Mouse (Mus musculus) gastrocnemius, adult 2 months (tissue): ENCODE results near the gene Fam189a1. TPM values are rescaled to one million over a fixed set of nuclear protein-coding genes. Genes with fewer than 3 reads are reported as not detected.

Experiments
- DNase-seq: peaks from one replicate; pipeline ENCODE4 v3.0.0; 2022
- H3K27ac ChIP-seq: fragments of 200-600 bp; 2 replicates; pipeline ENCODE4 v1.8.1; 2022; ENCODE audit warnings: mild to moderate bottlenecking
- H3K4me3 ChIP-seq: fragments of 200-600 bp; 2 replicates; pipeline ENCODE4 v1.8.1; 2022; ENCODE audit warnings: mild to moderate bottlenecking, moderate library complexity
- CTCF ChIP-seq: fragments of 200-600 bp; IDR thresholded peaks from 2 replicates; pipeline ENCODE4 v1.8.1; 2022; ENCODE audit warnings: antibody characterized with exemption, mild to moderate bottlenecking, moderate library complexity
- intact Hi-C: fragments of 180-260 bp; cut with DNase I; formaldehyde crosslinking; loops from one replicate; pipeline ENCODE4 v1.15.1; 2025
- total RNA-seq, 2 experiments: library from RNA; stranded (reverse); gene quantifications; 2 replicates each; pipeline ENCODE4 v1.2.3; 2021

The Fam189a1 gene
- total RNA-seq, 2 experiments from 2014 or later = not detected

- Histone ChIP-seq H3K27ac (no peak overlapping the region), H3K4me3 (no peak overlapping the region)
- TF ChIP-seq CTCF = no peak
- intact Hi-C loops = no loop called here
- DNase-seq = no peak
These were observed 382.9 kb downstream of the Fam189a1 start for GRCm38 (mm10) chr7:64773465-64773864.

DNA sequence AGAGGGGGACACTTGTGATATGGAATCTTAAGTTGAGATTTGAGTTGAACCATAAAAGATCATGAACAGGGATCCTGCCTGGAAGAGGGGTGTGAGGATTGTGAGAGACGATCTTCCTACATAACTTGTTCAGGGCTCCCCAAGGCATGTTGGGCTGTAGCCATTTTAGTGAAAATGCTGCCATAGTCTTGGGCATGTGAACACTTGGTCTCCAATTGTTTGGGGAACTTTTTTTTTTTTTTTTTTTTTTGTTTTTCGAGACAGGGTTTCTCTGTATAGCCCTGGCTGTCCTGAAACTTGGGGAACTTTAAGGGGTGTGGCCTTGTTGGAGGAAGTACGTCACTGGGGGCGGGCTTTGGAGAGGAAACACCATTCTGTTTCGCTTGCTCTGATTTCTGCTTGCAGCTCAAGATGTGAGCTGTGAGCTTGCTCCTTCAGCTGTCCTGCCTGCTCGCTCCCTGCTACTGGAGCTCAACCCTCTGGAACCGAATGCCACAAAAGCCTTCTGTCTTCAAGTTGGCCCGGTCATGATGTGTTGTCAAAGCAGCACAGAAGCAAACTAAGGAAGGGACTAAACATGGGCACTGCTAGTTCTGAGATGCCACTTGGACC, 385.5 kb downstream of the Fam189a1 start:
- intact Hi-C loops = no loop called here
- Histone ChIP-seq H3K4me3 (peak overlapping the region; percentile 28), H3K27ac (no peak overlapping the region)
- TF ChIP-seq CTCF = no peak
- no peak for DNase-seq

- H3K4me3 ChIP-seq = no peak overlapping the region
- DNase-seq = no peak
- no peak for TF ChIP-seq CTCF
- intact Hi-C loops = no loop called here
- H3K27ac ChIP-seq = no peak overlapping the region
These were observed 386.6 kb downstream of the Fam189a1 start for GRCm38 (mm10) chr7:64769768-64770167.

GRCm38 (mm10) chr7:64765595-64765994, 390.8 kb downstream of the Fam189a1 start:
- H3K27ac ChIP-seq = no peak overlapping the region
- no peak for DNase-seq
- TF ChIP-seq CTCF = no peak
- intact Hi-C loops = no loop called here
- H3K4me3 ChIP-seq = no peak overlapping the region

DNA sequence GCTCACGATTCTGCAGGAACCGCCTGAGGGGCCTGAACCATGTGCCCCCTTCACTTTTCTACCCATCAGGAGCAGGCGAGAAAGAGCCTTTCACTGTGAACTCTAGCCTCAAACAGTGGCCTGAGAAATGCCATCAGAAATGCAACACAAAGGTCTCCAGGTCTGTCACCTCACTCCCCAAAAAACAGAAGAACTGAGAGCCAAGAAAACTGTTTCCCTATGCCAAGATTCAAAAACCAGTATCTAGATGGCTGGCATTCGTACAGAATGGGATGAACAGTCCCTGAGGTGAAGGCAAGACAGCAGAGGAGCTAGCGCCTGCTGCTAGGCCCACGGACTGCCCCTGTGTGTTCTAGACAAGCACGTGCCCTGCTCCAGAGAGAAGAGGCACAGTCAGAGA, 401.2 kb downstream of the Fam189a1 start:
- Histone ChIP-seq H3K27ac (no peak overlapping the region), H3K4me3 (no peak overlapping the region)
- no peak for DNase-seq
- intact Hi-C loops = no loop called here
- no peak for TF ChIP-seq CTCF

DNA sequence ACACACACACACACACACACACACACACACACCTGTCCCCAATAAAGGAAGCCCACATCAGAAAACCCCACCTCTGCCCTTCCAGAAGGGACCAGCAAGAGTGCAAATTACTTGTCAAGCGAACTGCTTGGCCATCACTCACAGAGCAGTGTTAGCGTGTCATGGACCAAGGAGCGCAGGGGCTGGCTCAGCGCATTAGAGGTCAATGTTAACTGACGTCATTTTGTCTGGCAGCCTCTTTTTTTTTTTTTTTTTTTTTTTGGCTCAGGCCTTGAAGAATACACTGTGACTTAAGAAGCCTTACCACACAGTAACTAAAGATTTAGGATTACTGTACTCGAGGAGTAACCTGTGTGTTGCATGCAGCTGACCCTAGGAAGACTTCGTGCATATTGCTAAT, 402.2 kb downstream of the Fam189a1 start:
- H3K4me3 ChIP-seq = no peak overlapping the region
- intact Hi-C loops = no loop called here
- H3K27ac ChIP-seq = no peak overlapping the region
- no peak for DNase-seq
- no peak for TF ChIP-seq CTCF

DNA sequence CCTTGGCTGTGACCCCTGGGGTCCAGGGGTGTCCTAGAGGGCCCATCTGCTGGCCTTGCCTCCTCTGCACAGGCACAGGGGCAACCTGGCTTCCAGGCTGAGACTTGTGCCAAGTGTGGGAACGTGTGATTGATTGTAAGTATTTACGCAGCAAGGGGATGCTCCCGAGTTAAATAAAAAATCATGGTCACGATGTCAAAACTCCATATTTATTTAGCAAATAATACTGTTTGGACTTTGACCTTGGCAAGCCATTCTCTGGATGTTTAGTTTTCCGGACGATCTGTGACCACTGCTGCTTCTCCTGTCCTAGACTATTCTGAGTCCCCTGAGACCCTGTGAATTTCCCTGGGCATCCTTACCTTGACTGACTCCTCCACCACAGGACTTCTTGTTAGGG, 402.7 kb downstream of the Fam189a1 start:
- no peak for DNase-seq
- no peak overlapping the region for H3K27ac ChIP-seq
- no peak overlapping the region for H3K4me3 ChIP-seq
- intact Hi-C loops = no loop called here
- TF ChIP-seq CTCF = no peak

GRCm38 (mm10) chr7:64752133-64752532, 404.2 kb downstream of the Fam189a1 start:
- TF ChIP-seq CTCF = no peak
- H3K27ac ChIP-seq = no peak overlapping the region
- intact Hi-C loops = no loop called here
- DNase-seq = no peak
- H3K4me3 ChIP-seq = no peak overlapping the region

- H3K4me3 ChIP-seq = no peak overlapping the region
- intact Hi-C loops = no loop called here
- TF ChIP-seq CTCF = peak; percentile 93
- DNase-seq = peak; percentile 45
- no peak overlapping the region for H3K27ac ChIP-seq
These were observed 404.9 kb downstream of the Fam189a1 start for GRCm38 (mm10) chr7:64751465-64751864.

GRCm38 (mm10) chr7:64743610-64744009, 412.8 kb downstream of the Fam189a1 start:
- TF ChIP-seq CTCF = no peak
- no peak overlapping the region for H3K4me3 ChIP-seq
- intact Hi-C loops = loop anchor here (5.0 kb wide), 2 partner anchors 241 to 991 kb away; partner anchors contain the start of gene Apba2
- no peak for DNase-seq
- no peak overlapping the region for H3K27ac ChIP-seq

DNA sequence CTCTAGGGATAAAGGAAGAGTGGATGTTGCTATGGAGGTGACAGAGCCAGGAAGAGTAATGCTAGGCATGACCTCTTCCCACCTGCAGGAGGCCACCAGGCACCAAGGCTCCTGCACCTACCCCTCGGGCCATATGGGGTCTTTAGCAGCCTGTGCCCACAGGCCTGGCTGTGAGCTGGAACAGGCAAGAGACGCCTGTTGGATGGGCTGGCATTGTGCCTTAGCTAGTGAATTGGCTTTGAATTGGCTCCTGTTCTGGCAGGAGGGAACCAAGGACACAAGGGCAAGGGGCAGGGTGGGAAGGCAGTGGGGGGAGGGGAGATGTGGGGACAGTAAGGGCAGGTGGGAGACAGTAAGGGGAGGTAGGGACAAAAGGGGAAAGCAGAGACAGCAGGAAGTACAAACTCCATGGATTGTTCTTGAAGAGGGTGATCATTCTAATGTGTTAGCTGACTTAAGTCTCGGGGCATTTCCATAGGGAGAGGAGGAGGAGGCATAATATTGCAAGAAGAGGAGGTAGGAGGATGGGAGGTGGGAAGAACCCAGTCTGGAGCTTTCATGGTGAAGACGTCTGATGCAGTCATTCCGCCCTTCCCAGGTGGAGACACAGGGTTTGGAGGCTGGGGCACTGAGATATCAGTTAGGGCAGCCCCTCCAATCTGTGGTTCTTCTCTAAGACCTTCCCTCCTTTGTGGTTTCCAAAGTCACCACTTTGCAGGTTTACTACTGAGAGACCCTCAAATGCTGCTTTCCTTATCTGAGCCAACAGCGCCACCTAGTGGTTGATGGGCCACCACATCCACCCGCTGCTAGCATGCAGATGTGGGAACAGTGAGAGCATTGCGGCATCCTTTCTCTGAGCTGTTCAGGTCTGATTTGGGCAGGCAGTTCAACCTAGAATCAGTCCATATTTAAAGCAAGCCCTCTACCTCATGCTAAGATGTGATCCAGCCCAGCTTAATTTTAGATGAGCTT, 414.8 kb downstream of the Fam189a1 start:
- peak; percentile 62 for DNase-seq
- intact Hi-C loops = loop anchor here (5.0 kb wide), 2 partner anchors 239 to 989 kb away; partner anchors contain the start of gene Apba2
- Histone ChIP-seq H3K4me3 (no peak overlapping the region), H3K27ac (no peak overlapping the region)
- peak; percentile 89 for TF ChIP-seq CTCF

GRCm38 (mm10) chr7:64739131-64739530, 417.2 kb downstream of the Fam189a1 start:
- TF ChIP-seq CTCF = no peak
- no peak overlapping the region for H3K27ac ChIP-seq
- no peak overlapping the region for H3K4me3 ChIP-seq
- intact Hi-C loops = no loop called here
- no peak for DNase-seq

GRCm38 (mm10) chr7:64729785-64730184, 426.6 kb downstream of the Fam189a1 start:
- Histone ChIP-seq H3K27ac (no peak overlapping the region), H3K4me3 (no peak overlapping the region)
- TF ChIP-seq CTCF = peak; percentile 48
- intact Hi-C loops = no loop called here
- DNase-seq = no peak
